Mouse (Mus musculus) brain, embryonic 18.5 days (tissue): ENCODE measurements around the gene Nhsl1.
"Not testable (repeated sequence)": the region's sequence is repeated elsewhere in the genome, so short reads cannot be mapped to it uniquely, and the experiment has no call there.

ENCODE experiments used
- DNase-seq: peaks from one replicate; pipeline ENCODE4 v3.0.0-alpha.2; 2012; ENCODE audit warnings: low read depth, low spot score

The Nhsl1 gene

DNA sequence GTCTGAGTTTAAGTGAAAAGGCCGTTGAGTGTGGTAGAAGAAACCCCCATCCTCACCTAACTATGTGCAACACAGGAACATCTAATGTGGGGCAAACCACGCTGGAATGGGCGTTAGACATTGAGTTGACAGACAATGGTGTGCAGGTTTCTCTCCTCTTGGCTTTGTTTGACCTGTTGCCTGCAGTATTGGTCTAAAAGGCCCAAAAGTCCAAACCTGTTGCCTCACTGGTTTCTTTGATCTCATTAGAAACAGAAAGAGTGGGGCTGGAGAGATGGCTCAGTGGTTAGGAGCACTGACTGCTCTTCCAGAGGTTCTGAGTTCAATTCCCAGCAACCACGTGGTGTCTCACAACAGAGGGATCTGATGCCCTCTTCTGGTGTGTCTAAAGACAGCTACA, 210.4 kb downstream of the Nhsl1 start:
- no peak for DNase-seq

DNA sequence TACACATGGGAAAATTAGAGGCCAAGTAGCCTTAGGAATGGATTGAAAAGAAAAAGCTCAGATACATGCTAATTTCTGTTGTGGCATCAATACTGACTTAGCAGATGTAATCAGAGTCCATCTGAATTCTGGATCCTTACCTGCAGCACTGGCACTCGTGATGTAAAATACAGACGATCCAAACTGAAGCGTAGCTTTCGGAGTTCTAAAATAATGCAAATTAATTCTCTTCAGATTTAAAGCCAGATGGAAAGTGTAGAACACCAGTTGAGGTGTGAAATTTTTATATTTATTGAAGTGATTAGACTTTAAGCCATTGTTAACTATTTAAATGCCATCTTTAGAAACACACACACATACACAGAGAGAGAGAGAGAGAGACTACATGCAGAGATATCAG, 211.4 kb downstream of the Nhsl1 start:
- no peak for DNase-seq

DNA sequence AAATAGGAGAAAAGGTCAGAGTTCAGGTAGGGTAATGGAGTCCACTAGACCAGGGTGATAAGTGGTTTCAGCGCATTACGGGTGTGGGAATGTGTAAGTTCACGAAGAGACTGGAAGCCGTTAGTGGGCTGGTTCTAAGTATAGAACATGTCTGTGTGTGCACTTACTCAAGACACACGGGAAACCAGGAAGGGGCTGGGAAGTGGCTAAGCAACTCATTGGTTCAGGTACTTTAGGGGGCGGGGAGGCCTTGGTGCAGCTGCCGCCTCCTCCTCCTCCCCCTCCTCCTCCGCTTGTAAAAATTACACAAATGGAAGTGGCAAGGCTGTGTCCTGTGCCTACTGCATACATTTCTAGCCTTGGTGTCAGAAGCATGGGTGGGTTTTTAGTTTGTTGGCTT, 213.5 kb downstream of the Nhsl1 start:
- no peak for DNase-seq

DNA sequence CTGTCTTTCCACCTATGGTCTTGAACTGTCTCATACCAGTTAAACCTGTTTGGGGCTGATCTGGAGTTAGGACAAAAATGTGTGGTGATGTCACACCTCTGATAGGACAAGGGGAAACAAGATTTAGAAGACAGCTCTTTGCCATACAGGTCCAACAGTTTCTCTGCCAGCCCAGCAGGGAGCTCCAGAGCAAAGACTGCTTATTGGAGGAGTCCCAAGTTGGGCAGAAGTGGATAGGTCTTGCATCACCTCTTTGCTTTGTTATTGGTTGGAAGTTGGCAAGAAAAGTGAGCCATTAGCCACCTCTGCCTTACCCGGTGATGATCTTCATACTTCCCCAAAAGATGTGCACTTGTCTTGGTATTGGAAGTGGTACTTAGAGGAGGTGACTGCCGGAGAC, 218.1 kb downstream of the Nhsl1 start:
- no peak for DNase-seq

DNA sequence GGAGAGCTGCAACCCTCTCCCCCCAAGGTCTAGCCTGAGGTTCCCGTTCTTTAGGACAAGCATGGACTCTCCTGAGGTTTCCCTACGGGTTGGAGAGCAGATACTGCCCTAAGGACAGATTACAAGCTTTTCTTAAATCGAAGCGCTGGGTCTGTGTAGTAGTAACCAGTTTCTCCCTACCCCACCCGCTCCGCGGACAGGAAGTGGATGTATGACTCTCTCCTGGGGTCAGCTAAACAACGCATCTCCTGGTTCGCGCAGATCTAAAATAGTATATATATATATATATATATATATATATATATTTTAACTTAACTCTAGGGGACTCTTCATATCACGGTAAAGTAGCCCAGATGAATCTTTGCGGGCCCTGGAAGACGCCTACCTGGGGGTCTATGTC, 226.5 kb downstream of the Nhsl1 start:
- DNase-seq, result no peak

DNA sequence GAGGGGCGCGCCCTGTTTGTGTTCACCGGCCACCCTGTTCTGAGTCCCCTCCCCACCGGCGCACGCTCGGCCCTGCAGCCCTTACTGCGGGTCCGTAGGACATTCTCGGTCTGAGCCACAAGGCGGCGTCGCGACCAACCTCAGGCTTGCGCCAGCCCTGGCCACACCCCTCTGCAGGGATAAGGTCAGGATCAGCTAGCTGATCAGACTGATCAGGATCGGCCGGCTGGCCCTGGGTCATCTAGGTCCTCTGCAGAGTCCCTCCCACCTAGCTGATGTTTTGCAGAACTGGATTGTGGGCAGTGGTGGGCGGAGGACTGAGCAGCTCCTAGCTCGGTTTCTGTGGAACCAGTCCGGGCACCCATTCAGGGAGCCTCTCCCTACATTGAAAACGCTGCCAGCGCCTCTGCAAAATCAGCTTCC, 227.0 kb downstream of the Nhsl1 start, which contains the start of gene Hebp2:
Hebp2 (minus strand) TSS at position 264 of the 423 bp plus-strand sequence.
- no peak for DNase-seq

DNA sequence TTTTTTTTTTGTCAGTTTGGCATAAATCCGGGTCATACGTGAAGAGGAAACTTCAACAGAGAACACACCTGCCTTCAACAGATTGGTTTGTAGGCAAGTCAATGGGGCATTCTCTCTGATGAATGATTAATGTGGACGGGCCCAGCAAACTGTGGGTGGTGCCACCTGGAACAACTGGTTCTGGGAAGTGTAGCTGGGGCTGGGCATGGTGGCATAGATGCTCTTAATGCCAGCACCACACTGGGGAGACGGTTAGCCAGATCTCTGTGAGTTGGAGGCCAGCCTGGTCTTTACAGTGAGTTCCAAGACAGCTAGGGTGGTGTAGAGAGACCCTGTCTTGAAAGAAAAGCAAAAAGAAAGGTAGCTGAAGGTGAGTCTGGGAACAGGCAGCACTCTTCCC, 228.6 kb downstream of the Nhsl1 start:
- DNase-seq, result no peak

DNA sequence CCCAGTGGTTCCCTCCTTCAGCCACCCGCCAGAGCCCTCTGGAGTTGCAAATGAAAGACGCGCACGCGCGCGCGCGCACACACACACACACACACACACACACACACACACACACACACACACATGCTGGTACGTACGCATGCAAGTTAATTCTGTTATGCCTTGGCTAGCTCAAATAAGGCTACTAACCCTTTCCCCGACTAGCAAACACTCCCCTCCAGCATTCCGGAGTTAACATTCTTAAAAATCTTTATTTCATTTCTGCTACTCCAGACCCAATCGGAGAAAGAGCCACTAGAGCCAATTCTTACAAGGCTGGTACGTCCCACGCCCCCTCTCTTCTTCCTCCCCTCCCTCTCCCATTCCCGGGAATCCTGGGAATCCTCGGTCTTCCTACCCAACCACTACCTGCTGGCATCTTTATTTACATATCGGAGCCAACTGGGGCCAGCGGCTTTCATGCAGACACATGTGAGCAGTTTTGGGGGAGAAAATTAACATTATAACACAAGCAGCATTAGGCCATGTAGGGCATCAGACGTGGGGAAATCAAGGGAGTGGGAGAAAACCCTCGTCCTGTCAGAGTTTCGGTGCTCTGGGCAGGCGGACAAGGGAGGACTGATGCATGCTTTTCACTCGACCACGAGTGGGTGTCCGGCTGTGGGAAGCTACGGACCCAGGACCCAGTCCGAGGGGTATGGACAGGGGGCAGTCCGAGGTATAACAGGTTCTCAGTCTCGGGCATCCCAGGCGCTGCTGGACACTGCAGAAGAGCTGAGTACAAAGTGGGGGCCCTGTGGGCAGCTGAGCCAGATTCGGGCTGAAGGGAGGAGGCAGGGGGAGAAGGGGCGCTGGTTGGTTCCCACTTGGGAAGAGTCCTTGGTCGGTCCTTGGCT, 230.8 kb downstream of the Nhsl1 start:
- no peak for DNase-seq

DNA sequence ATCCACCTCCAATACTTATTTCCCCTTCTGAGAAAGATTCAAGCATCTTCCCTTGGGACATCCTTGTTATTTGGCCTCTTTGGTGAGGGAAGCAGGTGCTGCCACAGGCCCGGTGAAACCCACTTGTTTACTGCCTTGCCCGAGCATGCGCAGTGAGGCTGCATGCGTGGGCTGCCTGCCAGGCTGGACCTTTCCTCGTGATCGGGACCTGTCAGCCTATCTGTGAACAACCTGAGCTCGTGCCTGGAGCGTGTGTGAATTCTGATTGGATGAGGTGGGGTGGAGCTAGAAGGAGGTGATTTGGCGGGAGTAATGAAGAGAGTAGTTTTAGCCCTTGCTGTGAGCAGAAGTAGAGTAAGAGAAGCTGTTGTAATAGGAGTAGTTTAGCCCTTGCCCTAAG, 240.3 kb downstream of the Nhsl1 start:
- not testable (repeated sequence) for DNase-seq

DNA sequence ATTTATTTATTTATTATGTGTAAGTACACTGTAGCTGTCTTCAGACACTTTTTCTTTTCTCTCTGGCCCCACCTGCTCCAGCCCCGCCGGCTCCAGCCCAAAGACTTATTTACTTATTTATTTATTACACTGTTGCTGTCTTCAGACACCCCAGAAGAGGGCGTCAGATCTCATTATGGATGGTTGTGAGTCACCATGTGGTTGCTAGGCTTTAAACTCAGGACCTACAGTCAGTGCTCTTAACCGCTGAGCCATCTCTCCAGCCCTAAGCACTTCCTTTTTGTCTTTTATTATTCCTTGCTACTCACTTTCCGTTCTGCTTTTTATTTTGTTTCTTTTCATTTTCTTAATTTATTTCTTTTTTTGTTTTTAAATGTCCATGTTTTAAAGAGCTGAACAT, 242.7 kb downstream of the Nhsl1 start:
- DNase-seq, result no peak

DNA sequence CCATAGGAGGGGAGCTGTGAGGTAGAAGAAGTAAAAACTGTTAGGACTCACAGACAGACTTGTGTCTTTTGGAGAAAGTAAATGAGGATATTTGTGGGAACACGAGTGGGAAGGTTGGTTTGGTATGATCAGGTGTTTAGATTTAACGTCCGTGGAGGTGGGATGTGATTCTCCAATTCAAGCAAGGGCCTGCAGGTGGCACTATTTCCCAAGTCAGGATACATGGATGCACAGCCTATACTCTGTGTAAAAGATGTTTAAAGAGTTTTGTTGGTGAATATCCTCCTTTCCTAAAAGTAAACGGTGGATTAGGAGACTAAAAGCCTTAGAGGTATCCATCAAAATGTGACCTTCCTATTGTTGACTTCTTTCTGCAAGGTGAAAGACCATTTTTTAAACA, 244.2 kb downstream of the Nhsl1 start:
- DNase-seq, result no peak

DNA sequence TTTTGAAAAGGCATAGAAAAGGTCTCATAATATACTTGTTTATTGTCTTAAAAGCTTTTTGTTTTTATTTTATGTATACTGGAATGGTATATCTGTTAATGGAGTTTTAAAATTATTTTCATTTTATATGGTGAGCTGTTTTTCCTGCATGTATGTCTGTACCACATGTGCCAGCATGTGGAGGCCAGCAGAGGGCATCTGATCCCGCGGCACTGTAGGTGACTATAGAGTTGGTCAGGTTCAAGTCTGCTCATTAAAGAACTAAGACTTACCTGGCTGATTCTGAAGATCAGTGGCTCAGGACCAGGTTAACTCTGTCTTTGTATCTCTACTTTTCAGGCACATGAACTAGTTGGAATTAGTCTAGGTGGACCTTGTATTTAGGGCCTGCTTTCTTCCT, 253.8 kb downstream of the Nhsl1 start:
- DNase-seq, result no peak
